ENCODE assay signal across 26 mouse cellular contexts in the genomic region with DNA sequence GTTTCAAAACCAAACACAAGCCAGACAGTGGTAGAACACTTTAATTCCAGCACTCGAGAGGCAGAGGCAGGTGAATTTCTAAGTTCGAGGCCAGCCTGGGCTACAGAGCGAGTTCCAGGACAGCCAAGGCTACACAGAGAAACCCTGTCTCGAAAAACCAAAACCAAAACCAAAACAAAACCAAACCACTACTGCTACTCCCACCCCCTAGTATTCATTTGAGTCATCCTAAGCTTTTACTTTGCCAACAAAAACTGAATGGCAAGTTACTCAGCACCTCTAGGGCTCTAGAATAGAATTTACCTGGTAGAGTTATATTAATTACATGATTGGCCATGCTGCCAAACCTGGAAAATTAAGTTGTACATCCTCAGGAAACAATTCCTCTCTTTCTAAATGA. TPM values are rescaled to one million over a fixed set of nuclear protein-coding genes. Genes with fewer than 3 reads are reported as not detected.
A peak's percentile ranks its signal among the peaks of the same experiment; 100 is the strongest.
DNase-seq lines count a peak whose midpoint lies in the region; ATAC-seq and TF ChIP-seq lines count a peak whose summit lies in the region.
"Had no signal": no experiment of that assay in that cellular context is flagged by ENCODE, and none has a peak within 500 bp of the region (broad histone marks: within the 10 kb centered on the region; RNA-seq: fewer than 3 reads in every experiment).

No protein-coding gene starts in this region.

- peaks cover 36% of the 10 kb centered on the region for H3K4me1 ChIP-seq in heart, embryonic 13.5 days
- peaks cover 9% of the 10 kb centered on the region for H3K4me1 ChIP-seq in heart, adult 2 months (ENCODE audit: control insufficient read depth, insufficient read depth, low read length)
- peaks cover 8% of the 10 kb centered on the region for H3K4me1 ChIP-seq in lung, adult 2 months (ENCODE audit: control insufficient read depth, insufficient read depth, low read length)

- intact Hi-C loops in heart, adult 2 months (cut with DNase I): loop anchor here (1.0 to 5.0 kb wide), 8 partner anchors 29 to 582 kb away; a partner anchor contains a TSS

- no peaks in the 10 kb centered on the region for H3K79me2 ChIP-seq in heart, adult 2 months (replicated peaks; ENCODE audit: control insufficient read depth, insufficient read depth, low read length)
- H3K79me2 ChIP-seq in myocyte (ENCODE audit: control insufficient read depth, insufficient read depth): no peaks in the 10 kb centered on the region

- H3K27ac ChIP-seq in heart, embryonic 13.5 days (replicated peaks): 0 out of 2 replicates have a peak overlapping the region, but pooled peaks have one; percentile 6
- H3K27ac ChIP-seq in heart, adult 2 months: no peak overlapping the region; the same call in 1 of the 2 replicates
- H3K27ac ChIP-seq: hindbrain, embryonic 15.5 days; intestine, embryonic 15.5 days; liver, embryonic 15.5 days; lung, embryonic 15.5 days; midbrain, embryonic 12.5 days; neural tube, embryonic 15.5 days had no signal

- peaks cover 17% of the 10 kb centered on the region for H3K27me3 ChIP-seq in heart, embryonic 13.5 days (replicated peaks)
- H3K27me3 ChIP-seq in heart, adult 2 months (ENCODE audit: control insufficient read depth, insufficient read depth, low read length): no peaks in the 10 kb centered on the region
- H3K27me3 ChIP-seq in myocyte (ENCODE audit: control insufficient read depth, insufficient read depth, insufficient read length): no peaks in the 10 kb centered on the region
- H3K27me3 ChIP-seq: hindbrain, embryonic 15.5 days; neural tube, embryonic 15.5 days; Patski had no signal

- no peak overlapping the region for H3K4me2 ChIP-seq in heart, embryonic 13.5 days
- peak overlapping the region; percentile 26 for H3K4me2 ChIP-seq in myocyte (ENCODE audit: low read depth)
- H3K4me2 ChIP-seq: heart, embryonic 12.5 days; intestine, embryonic 15.5 days; liver, embryonic 15.5 days; lung, embryonic 15.5 days; midbrain, embryonic 12.5 days had no signal

- ATAC-seq in heart, embryonic 13.5 days (ENCODE audit: extremely low read depth, insufficient number of reproducible peaks, low FRiP score, low TSS enrichment): no peak
- ATAC-seq: Patski had no signal

- H3K9me3 ChIP-seq in heart, embryonic 13.5 days: no peaks in the 10 kb centered on the region
- H3K9me3 ChIP-seq: heart, embryonic 12.5 days; hindbrain, embryonic 15.5 days; intestine, embryonic 15.5 days; liver, embryonic 15.5 days; lung, embryonic 15.5 days; midbrain, embryonic 12.5 days; neural tube, embryonic 15.5 days had no signal

- no peak for TF ChIP-seq POLR2A in heart, adult 2 months (IDR thresholded peaks at IDR 0.05; ENCODE audit: insufficient read depth, low read depth, low read length)
- no peak for TF ChIP-seq POLR2A in myocyte (IDR thresholded peaks at IDR 0.05; ENCODE audit: insufficient read length, low read depth)
- TF ChIP-seq POLR2A in lung, adult 2 months (IDR thresholded peaks at IDR 0.05; ENCODE audit: borderline replicate concordance, extremely low read depth, low read depth, low read length): no peak

- TF ChIP-seq EP300 in heart, adult 2 months (IDR thresholded peaks at IDR 0.05; ENCODE audit: insufficient read depth, low read depth, low read length): no peak

- no peak for TF ChIP-seq CTCF in heart, adult 2 months (IDR thresholded peaks at IDR 0.05)
- TF ChIP-seq CTCF in lung, adult 2 months (IDR thresholded peaks at IDR 0.05; ENCODE audit: insufficient read depth, low read length): no peak

- H3ac ChIP-seq in myocyte (ENCODE audit: control insufficient read depth, insufficient read length): no peak overlapping the region

- H3K36me3 ChIP-seq in heart, embryonic 13.5 days: peaks cover 34% of the 10 kb centered on the region
- H3K36me3 ChIP-seq in heart, adult 2 months (ENCODE audit: control insufficient read depth, insufficient read depth, low read length): no peaks in the 10 kb centered on the region
- H3K36me3 ChIP-seq in myocyte (ENCODE audit: control insufficient read depth, insufficient read depth): no peaks in the 10 kb centered on the region
- H3K36me3 ChIP-seq: hindbrain, embryonic 15.5 days; intestine, embryonic 15.5 days; liver, embryonic 15.5 days; lung, embryonic 15.5 days; midbrain, embryonic 12.5 days; neural tube, embryonic 15.5 days had no signal

- no peak for DNase-seq in heart, adult 2 months
- DNase-seq in A20 (ENCODE audit: low read depth, low spot score) (peak; percentile 58), NIH3T3 (ENCODE audit: low read depth) (peak; percentile 49)
- no peak for DNase-seq in lung, adult 2 months
- no peak for DNase-seq in cerebellum, adult 9-11 months
- DNase-seq: adrenal gland, postnatal 14 days; cerebellum, adult 18-20 months; cerebellum, postnatal 14 days; gastrocnemius, postnatal 25 days; heart, adult 18-20 months; heart, postnatal 10 days; kidney, adult 8-10 months; kidney, postnatal 10 days; layer of hippocampus, postnatal 36 days; retina, postnatal 1 day; right cerebral cortex, postnatal 14 days had no signal

- no peak overlapping the region for H3K4me3 ChIP-seq in heart, embryonic 13.5 days
- no peak overlapping the region for H3K4me3 ChIP-seq in heart, adult 2 months
- no peak overlapping the region for H3K4me3 ChIP-seq in myocyte
- H3K4me3 ChIP-seq in lung, adult 2 months (replicated peaks; ENCODE audit: extremely low read depth, low read depth, low read length): no peak overlapping the region
- H3K4me3 ChIP-seq: heart, embryonic 12.5 days; hindbrain, embryonic 15.5 days; intestine, embryonic 15.5 days; liver, embryonic 15.5 days; lung, embryonic 15.5 days; midbrain, embryonic 12.5 days; neural tube, embryonic 15.5 days had no signal

- 73% methylated on average over 4 of the region's 4 CpGs for WGBS in heart, embryonic 13.5 days
- 77% methylated on average over 4 of the region's 4 CpGs for WGBS in heart, adult 2 months
- WGBS in lung, adult 2 months: 78% methylated on average over 4 of the region's 4 CpGs

- H3K9ac ChIP-seq in heart, embryonic 13.5 days: no peak overlapping the region
- H3K9ac ChIP-seq in heart, adult 2 months (ENCODE audit: low read depth, low read length): no peak overlapping the region
- H3K9ac ChIP-seq: heart, embryonic 12.5 days; hindbrain, embryonic 15.5 days; intestine, embryonic 15.5 days; liver, embryonic 15.5 days; lung, embryonic 15.5 days; midbrain, embryonic 12.5 days; neural tube, embryonic 15.5 days had no signal

TF ChIP-seq in myocyte, 11 proteins besides CTCF, POLR2A, EP300 and RAD21:
- TF ChIP-seq USF1 (IDR thresholded peaks at IDR 0.05; ENCODE audit: low read depth): no peak
- TF ChIP-seq CEBPB (IDR thresholded peaks at IDR 0.05; ENCODE audit: insufficient read depth, poor library complexity, severe bottlenecking): no peak
- TF ChIP-seq SRF (IDR thresholded peaks at IDR 0.05; ENCODE audit: control insufficient read depth, insufficient read length, low read depth): no peak
- no peak for TF ChIP-seq POLR2AphosphoS2 (IDR thresholded peaks at IDR 0.05; ENCODE audit: insufficient read length, low read depth)
- no peak for TF ChIP-seq E2F4 (IDR thresholded peaks at IDR 0.05; ENCODE audit: insufficient read depth)
- no peak for TF ChIP-seq MYOD1 (IDR thresholded peaks at IDR 0.05; ENCODE audit: control insufficient read depth in 1 of 3, insufficient read length in 2 of 3, low read depth in 2 of 3)
- no peak for TF ChIP-seq REST (IDR thresholded peaks at IDR 0.05; ENCODE audit: insufficient read depth, insufficient read length)
- no peak for TF ChIP-seq MAX (IDR thresholded peaks at IDR 0.05; ENCODE audit: low read depth)
- no peak for TF ChIP-seq MYOG (IDR thresholded peaks at IDR 0.05; ENCODE audit: control insufficient read depth in 1 of 3, insufficient read depth in 1 of 3, insufficient read length in 2 of 3, low read depth in 2 of 3)
- no peak for TF ChIP-seq TCF3 (IDR thresholded peaks at IDR 0.05; ENCODE audit: insufficient read length, low read depth)

RNA-seq across cellular contexts. Expression of a gene that starts 10.0 kb away (rescaled TPM):
- polyA plus RNA-seq in heart, embryonic 13.5 days (2015; fragmentation: Nextera tagmentation; extraction: Ambion mirVana): 109 and 113 TPM in 2 replicates
- total RNA-seq in heart, adult 2 months (2021): 10 to 100 TPM; 35.0 to 36.9 TPM
- 55.0 and 76.6 TPM in 2 replicates for polyA plus RNA-seq in heart, adult 2 months (2012; rRNA removed)
- polyA plus RNA-seq in myocyte (2012; fragmentation: generic; extraction: Trizol): 120 TPM
- 39.7 and 44.8 TPM in 2 replicates for polyA plus RNA-seq in lung, adult 2 months (2012; rRNA removed)

RNA-seq across cellular contexts. Expression of a gene that starts 29.9 kb away (rescaled TPM):
- 67.2 and 70.8 TPM in 2 replicates for polyA plus RNA-seq in heart, embryonic 13.5 days (2015; fragmentation: Nextera tagmentation; extraction: Ambion mirVana)
- total RNA-seq in heart, adult 2 months (2021): 100 to 1,000 TPM; 395 to 436 TPM
- polyA plus RNA-seq in heart, adult 2 months (2012; rRNA removed): 397 and 529 TPM in 2 replicates
- 518 TPM for polyA plus RNA-seq in myocyte (2012; fragmentation: generic; extraction: Trizol)
- 225 and 264 TPM in 2 replicates for polyA plus RNA-seq in lung, adult 2 months (2012; rRNA removed)

RNA-seq across cellular contexts. Expression of a gene that starts 56.7 kb away (rescaled TPM):
- polyA plus RNA-seq in heart, embryonic 13.5 days (2015; fragmentation: Nextera tagmentation; extraction: Ambion mirVana): 50.4 and 52.4 TPM in 2 replicates
- 10 to 100 TPM; 17.4 to 25.2 TPM for total RNA-seq in heart, adult 2 months (2021)
- 13.8 and 17.5 TPM in 2 replicates for polyA plus RNA-seq in heart, adult 2 months (2012; rRNA removed)
- 65.8 TPM for polyA plus RNA-seq in myocyte (2012; fragmentation: generic; extraction: Trizol)
- polyA plus RNA-seq in lung, adult 2 months (2012; rRNA removed): 25.4 and 30.1 TPM in 2 replicates

Comparison
In these comparisons a context has a peak if more than half of its experiments do, and no peak if none do; other contexts are left out.
1. DNase-seq: peak in A20 (single experiment) and NIH3T3 (single experiment); none in heart, adult 2 months (0 of 2), lung, adult 2 months (single experiment) and cerebellum, adult 9-11 months (single experiment).